Mouse (Mus musculus) heart, embryonic 13.5 days (tissue): ENCODE measurements at regions not wholly inside any gene's neighbourhood (a gene's known extent, or its start where the extent isn't known, plus 50 kb on each side); places are given as distances from the start of the nearest gene placed in this dataset.

Source experiments
- ATAC-seq: fragments of 200-750 bp; cut with Nextera tagmentation; 2 replicates; pipeline ENCODE4 v1.8.0; 2017; ENCODE audit warnings: moderate TSS enrichment; ENCODE audit not compliant: insufficient number of reproducible peaks, low FRiP score, low TSS enrichment; ENCODE audit errors: extremely low read depth
- H3K27ac ChIP-seq: fragments of 300-500 bp; sonication (generic); replicated peaks from 2 replicates; pipeline ENCODE4 v1.5.1; 2015; ENCODE audit warnings: moderate library complexity, mild to moderate bottlenecking, inconsistent platforms
- H3K27me3 ChIP-seq: fragments of 300-500 bp; sonication (generic); replicated peaks from 2 replicates; pipeline ENCODE4 v1.6.1; 2015; ENCODE audit warnings: mild to moderate bottlenecking, inconsistent platforms
- H3K36me3 ChIP-seq: fragments of 300-500 bp; sonication (generic); 2 replicates; pipeline ENCODE4 v1.6.1; 2015; ENCODE audit warnings: mild to moderate bottlenecking, inconsistent platforms
- H3K4me1 ChIP-seq: fragments of 300-500 bp; sonication (generic); 2 replicates; pipeline ENCODE4 v1.6.1; 2015; ENCODE audit warnings: inconsistent platforms
- H3K4me2 ChIP-seq: fragments of 300-500 bp; sonication (generic); 2 replicates; pipeline ENCODE4 v1.6.1; 2015; ENCODE audit warnings: inconsistent platforms, mild to moderate bottlenecking, moderate library complexity
- H3K4me3 ChIP-seq: fragments of 300-500 bp; sonication (generic); 2 replicates; pipeline ENCODE4 v1.5.1; 2015; ENCODE audit warnings: moderate library complexity, mild to moderate bottlenecking, inconsistent platforms
- H3K9ac ChIP-seq: fragments of 300-500 bp; sonication (generic); 2 replicates; pipeline ENCODE4 v1.6.1; 2015; ENCODE audit warnings: inconsistent platforms, mild to moderate bottlenecking, moderate library complexity
- H3K9me3 ChIP-seq: fragments of 300-500 bp; sonication (generic); 2 replicates; pipeline ENCODE4 v1.6.1; 2016; ENCODE audit warnings: inconsistent platforms
- WGBS: fragments of 180-500 bp; shearing (Covaris S2); methylation state at CpG from one replicate; pipeline ENCODE4 v1.1.7; 2015; ENCODE audit warnings: mixed read lengths; 5-methylcytosine and 5-hydroxymethylcytosine counted together

- WGBS = 45% methylated on average over 15 of the region's 15 CpGs
- no peaks in the 10 kb centered on the region for H3K9me3 ChIP-seq
- H3K36me3 ChIP-seq = no peaks in the 10 kb centered on the region
- no peaks in the 10 kb centered on the region for H3K27me3 ChIP-seq
- no peak overlapping the region for H3K4me3 ChIP-seq
- peaks cover 72% of the 10 kb centered on the region for H3K4me1 ChIP-seq
- H3K27ac ChIP-seq = peak overlapping the region; percentile 74
- peak overlapping the region; percentile 50 for H3K9ac ChIP-seq
- ATAC-seq = no peak
- no peak overlapping the region for H3K4me2 ChIP-seq
Measured at GRCm38 (mm10) chr17:83985916-83986578, 138.3 kb upstream of the Haao start.

GRCm38 (mm10) chr17:83985333-83985790, 137.6 kb upstream of the Haao start:
- H3K9ac ChIP-seq = peak overlapping the region; percentile 28; the same call in 1 of the 2 replicates
- peak overlapping the region; percentile 74 for H3K27ac ChIP-seq
- no peaks in the 10 kb centered on the region for H3K9me3 ChIP-seq
- H3K4me1 ChIP-seq = peaks cover 65% of the 10 kb centered on the region
- H3K36me3 ChIP-seq = no peaks in the 10 kb centered on the region
- no peak overlapping the region for H3K4me3 ChIP-seq
- no peaks in the 10 kb centered on the region for H3K27me3 ChIP-seq
- no peak for ATAC-seq
- H3K4me2 ChIP-seq = no peak overlapping the region
- WGBS = 67% methylated on average over 17 of the region's 17 CpGs

GRCm38 (mm10) chr17:83983837-83984388, 136.2 kb upstream of the Haao start:
- Histone ChIP-seq H3K4me3 (no peak overlapping the region), H3K9me3 (no peaks in the 10 kb centered on the region), H3K36me3 (no peaks in the 10 kb centered on the region), H3K27ac (peak overlapping the region; percentile 90), H3K9ac (no peak overlapping the region; the same call in 1 of the 2 replicates), H3K27me3 (no peaks in the 10 kb centered on the region), H3K4me2 (no peak overlapping the region), H3K4me1 (peaks cover 51% of the 10 kb centered on the region)
- no peak for ATAC-seq
- 82% methylated on average over 9 of the region's 9 CpGs for whole genome bisulfite sequencing

GRCm38 (mm10) chr17:83983070-83983836, 135.5 kb upstream of the Haao start:
- 40% methylated on average over 18 of the region's 18 CpGs for WGBS
- peak overlapping the region; percentile 16; the same call in 1 of the 2 replicates for H3K4me2 ChIP-seq
- H3K36me3 ChIP-seq = no peaks in the 10 kb centered on the region
- no peaks in the 10 kb centered on the region for H3K27me3 ChIP-seq
- no peak for ATAC-seq
- peaks cover 46% of the 10 kb centered on the region for H3K4me1 ChIP-seq
- H3K4me3 ChIP-seq = no peak overlapping the region
- H3K27ac ChIP-seq = peak overlapping the region; percentile 90
- no peaks in the 10 kb centered on the region for H3K9me3 ChIP-seq
- peak overlapping the region; percentile 37 for H3K9ac ChIP-seq

- ATAC-seq = no peak
- H3K27ac ChIP-seq = peak overlapping the region; percentile 90
- peak overlapping the region; percentile 37 for H3K9ac ChIP-seq
- 0 out of 2 replicates have a peak overlapping the region, but pooled peaks have one; percentile 16 for H3K4me2 ChIP-seq
- WGBS = 52% methylated on average over 8 of the region's 8 CpGs
- H3K9me3 ChIP-seq = no peaks in the 10 kb centered on the region
- no peaks in the 10 kb centered on the region for H3K36me3 ChIP-seq
- no peaks in the 10 kb centered on the region for H3K27me3 ChIP-seq
- H3K4me3 ChIP-seq = no peak overlapping the region
- H3K4me1 ChIP-seq = peaks cover 46% of the 10 kb centered on the region
Measured at GRCm38 (mm10) chr17:83982700-83983069, 134.9 kb upstream of the Haao start.

GRCm38 (mm10) chr17:83978858-83979470, 131.2 kb upstream of the Haao start:
- 66% methylated on average over 7 of the region's 7 CpGs for WGBS
- Histone ChIP-seq H3K9ac (no peak overlapping the region), H3K27me3 (0 out of 2 replicates have a peak, but pooled peaks cover 3% of the 10 kb centered on the region), H3K4me3 (no peak overlapping the region), H3K4me2 (no peak overlapping the region), H3K4me1 (peaks cover 29% of the 10 kb centered on the region), H3K9me3 (no peaks in the 10 kb centered on the region), H3K27ac (no peak overlapping the region), H3K36me3 (no peaks in the 10 kb centered on the region)
- no peak for ATAC-seq

GRCm38 (mm10) chr17:83977725-83978124, 130.0 kb upstream of the Haao start:
- H3K27me3 ChIP-seq = 0 out of 2 replicates have a peak, but pooled peaks cover 3% of the 10 kb centered on the region
- ATAC-seq = no peak
- H3K27ac ChIP-seq = peak overlapping the region; percentile 29; the same call in 1 of the 2 replicates
- H3K4me3 ChIP-seq = no peak overlapping the region
- peaks cover 22% of the 10 kb centered on the region for H3K4me1 ChIP-seq
- H3K4me2 ChIP-seq = no peak overlapping the region
- H3K9me3 ChIP-seq = no peaks in the 10 kb centered on the region
- H3K9ac ChIP-seq = no peak overlapping the region
- WGBS = 50% methylated on average over 11 of the region's 11 CpGs
- H3K36me3 ChIP-seq = no peaks in the 10 kb centered on the region

- 61% methylated on average over 7 of the region's 7 CpGs for WGBS
- H3K36me3 ChIP-seq = no peaks in the 10 kb centered on the region
- no peak overlapping the region for H3K9ac ChIP-seq
- H3K27ac ChIP-seq = peak overlapping the region; percentile 12; the same call in 1 of the 2 replicates
- peaks cover 15% of the 10 kb centered on the region for H3K4me1 ChIP-seq
- H3K4me3 ChIP-seq = no peak overlapping the region
- 0 out of 2 replicates have a peak, but pooled peaks cover 3% of the 10 kb centered on the region for H3K27me3 ChIP-seq
- ATAC-seq = no peak
- H3K4me2 ChIP-seq = no peak overlapping the region
- H3K9me3 ChIP-seq = peaks cover 5% of the 10 kb centered on the region
Measured at GRCm38 (mm10) chr17:83975813-83976212, 128.1 kb upstream of the Haao start.

- no peak overlapping the region for H3K4me3 ChIP-seq
- WGBS = 33% methylated on average over 18 of the region's 18 CpGs
- ATAC-seq = no peak
- 0 out of 2 replicates have a peak, but pooled peaks cover 3% of the 10 kb centered on the region for H3K27me3 ChIP-seq
- peak overlapping the region; percentile 58; the same call in 1 of the 2 replicates for H3K9ac ChIP-seq
- H3K4me1 ChIP-seq = peaks cover 15% of the 10 kb centered on the region
- no peak overlapping the region for H3K27ac ChIP-seq
- no peaks in the 10 kb centered on the region for H3K36me3 ChIP-seq
- peak overlapping the region; percentile 25 for H3K4me2 ChIP-seq
- peaks cover 8% of the 10 kb centered on the region for H3K9me3 ChIP-seq
Measured at GRCm38 (mm10) chr17:83973461-83974350, 125.9 kb upstream of the Haao start.

- H3K27ac ChIP-seq = no peak overlapping the region
Measured at GRCm38 (mm10) chr17:83972874-83973273, 125.1 kb upstream of the Haao start.

More at GRCm38 (mm10) chr17:83972874-83973273, 125.1 kb upstream of the Haao start:
- WGBS = 77% methylated on average over 5 of the region's 5 CpGs
- Histone ChIP-seq H3K27me3 (0 out of 2 replicates have a peak, but pooled peaks cover 3% of the 10 kb centered on the region), H3K36me3 (no peaks in the 10 kb centered on the region), H3K4me1 (peaks cover 10% of the 10 kb centered on the region), H3K9ac (no peak overlapping the region), H3K4me3 (no peak overlapping the region), H3K9me3 (peaks cover 8% of the 10 kb centered on the region), H3K4me2 (no peak overlapping the region)
- no peak for ATAC-seq
